Mouse (Mus musculus) neutrophil, adult 5-6 weeks (primary cell): ENCODE results near the gene Ralgapa2. TPM values are rescaled to one million over a fixed set of nuclear protein-coding genes. Genes with fewer than 3 reads are reported as not detected.

Experiments used
- ATAC-seq: fragments of 151-379, 151-347 bp; 2 replicates; pipeline ENCODE4 v1.8.0; 2017; ENCODE audit warnings: mild to moderate bottlenecking, moderate TSS enrichment; ENCODE audit not compliant: insufficient number of reproducible peaks, poor library complexity, low FRiP score, severe bottlenecking; ENCODE audit errors: extremely low read depth
- total RNA-seq: library from RNA; stranded (forward); fragments of 200-1000 nt; gene quantifications from 2 replicates; pipeline ENCODE4 v1.2.3, GENCODE M21; 2017

Ralgapa2 gene
- total RNA-seq: 31.8 and 33.1 TPM in 2 replicates

GRCm38 (mm10) chr2:146511911-146512580 is at the start of gene Ralgapa2:
Ralgapa2 (minus strand) TSS chr2:146512344.
- ATAC-seq: peak; percentile 99

- ATAC-seq: no peak
These were observed 49.4 kb upstream of the Ralgapa2 start for GRCm38 (mm10) chr2:146561505-146561904.

GRCm38 (mm10) chr2:146560633-146561043 is 48.5 kb upstream of the Ralgapa2 start:
- no peak for ATAC-seq

GRCm38 (mm10) chr2:146556148-146556547 is 44.0 kb upstream of the Ralgapa2 start:
- ATAC-seq: no peak

- ATAC-seq: no peak
These were observed 43.2 kb upstream of the Ralgapa2 start for GRCm38 (mm10) chr2:146555351-146555750.

GRCm38 (mm10) chr2:146553701-146554100 is 41.6 kb upstream of the Ralgapa2 start:
- no peak for ATAC-seq

GRCm38 (mm10) chr2:146551818-146552217 is 39.7 kb upstream of the Ralgapa2 start:
- ATAC-seq: no peak

- ATAC-seq: no peak
These were observed 37.1 kb upstream of the Ralgapa2 start for GRCm38 (mm10) chr2:146549111-146549776.

- ATAC-seq: no peak
These were observed 32.1 kb upstream of the Ralgapa2 start for GRCm38 (mm10) chr2:146544155-146544814.

- no peak for ATAC-seq
These were observed 21.2 kb upstream of the Ralgapa2 start for GRCm38 (mm10) chr2:146533118-146533949.

GRCm38 (mm10) chr2:146532493-146532892 is 20.3 kb upstream of the Ralgapa2 start:
- ATAC-seq: no peak

- no peak for ATAC-seq
These were observed 13.3 kb upstream of the Ralgapa2 start for GRCm38 (mm10) chr2:146525483-146525882.

- ATAC-seq: no peak
These were observed 12.7 kb upstream of the Ralgapa2 start for GRCm38 (mm10) chr2:146524685-146525415.

GRCm38 (mm10) chr2:146516894-146517293 is 4.8 kb upstream of the Ralgapa2 start:
- ATAC-seq: peak; percentile 37; the same call in 1 of the 2 replicates

- no peak for ATAC-seq
These were observed 2.9 kb upstream of the Ralgapa2 start for GRCm38 (mm10) chr2:146515081-146515480.

GRCm38 (mm10) chr2:146512581-146512920 is 407 bp upstream of the Ralgapa2 start:
- no peak for ATAC-seq

- no peak for ATAC-seq
These were observed 711 bp downstream of the Ralgapa2 start for GRCm38 (mm10) chr2:146511401-146511865.

- no peak for ATAC-seq
These were observed 1.4 kb downstream of the Ralgapa2 start for GRCm38 (mm10) chr2:146510780-146511179.
